Mouse (Mus musculus): ENCODE measurements at regions not wholly inside any gene's neighbourhood (a gene's known extent, or its start where the extent isn't known, plus 50 kb on each side); places are given as distances from the start of the nearest gene placed in this dataset.
"Not testable (repeated sequence)": the region's sequence is repeated elsewhere in the genome, so short reads cannot be mapped to it uniquely, and the experiment has no call there.

DNA sequence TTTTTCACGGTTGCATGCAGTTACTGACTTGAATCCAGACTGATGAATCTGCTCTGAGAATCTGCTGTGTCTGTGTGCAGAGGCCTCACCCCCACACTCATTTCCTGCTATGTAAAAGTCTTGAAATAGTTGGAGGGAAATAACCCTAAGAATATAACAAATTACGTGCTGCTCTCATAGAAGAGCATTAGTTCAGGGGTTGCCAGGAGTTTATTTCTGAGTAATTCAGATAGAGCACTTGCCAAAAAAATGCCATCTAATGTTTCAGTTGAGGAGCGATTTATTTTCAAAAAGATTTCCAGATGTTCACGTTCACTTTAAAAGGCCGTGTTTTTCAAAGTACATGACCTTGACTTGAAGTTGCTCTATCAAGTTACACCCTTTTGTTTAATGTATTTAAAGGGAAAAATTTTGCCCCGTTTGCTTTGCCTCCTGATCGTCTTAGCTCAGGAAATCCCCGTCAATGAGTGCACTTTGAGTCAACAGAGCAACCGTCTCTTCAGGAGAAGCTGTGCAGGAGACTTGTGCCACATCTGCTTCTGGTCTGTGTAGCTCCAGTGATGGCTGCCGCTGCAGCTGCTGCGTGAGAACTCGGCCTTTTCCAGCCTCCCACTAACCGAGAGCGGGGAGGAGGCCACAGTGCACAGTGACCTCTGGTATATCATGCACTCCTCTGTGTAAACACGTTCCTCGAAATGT, 50.9 kb upstream of the Sec61g start:
- DNase-seq (ENCODE audit: low spot score in 2 of 2): no peak

DNA sequence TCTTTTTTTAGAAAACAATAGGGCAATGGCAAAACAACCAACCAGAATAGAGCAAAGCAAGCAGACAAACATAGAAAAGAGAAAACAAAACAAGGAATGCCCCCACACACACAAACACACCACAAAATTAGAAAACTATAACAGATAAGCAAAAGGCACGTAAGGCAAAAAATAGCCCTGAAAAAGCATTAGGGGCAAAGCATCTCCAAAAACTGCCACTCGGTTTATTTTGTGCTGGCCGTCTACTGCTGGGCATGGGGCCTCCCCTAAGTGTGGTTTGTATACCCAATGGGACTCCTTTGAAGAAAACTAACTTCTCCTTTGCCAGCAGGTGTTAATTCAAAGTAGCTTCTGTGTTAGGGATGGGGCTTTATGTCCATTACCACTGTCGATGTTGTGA, 53.4 kb upstream of the Sec61g start:
- no peak for DNase-seq (ENCODE audit: low spot score in 2 of 2)

DNA sequence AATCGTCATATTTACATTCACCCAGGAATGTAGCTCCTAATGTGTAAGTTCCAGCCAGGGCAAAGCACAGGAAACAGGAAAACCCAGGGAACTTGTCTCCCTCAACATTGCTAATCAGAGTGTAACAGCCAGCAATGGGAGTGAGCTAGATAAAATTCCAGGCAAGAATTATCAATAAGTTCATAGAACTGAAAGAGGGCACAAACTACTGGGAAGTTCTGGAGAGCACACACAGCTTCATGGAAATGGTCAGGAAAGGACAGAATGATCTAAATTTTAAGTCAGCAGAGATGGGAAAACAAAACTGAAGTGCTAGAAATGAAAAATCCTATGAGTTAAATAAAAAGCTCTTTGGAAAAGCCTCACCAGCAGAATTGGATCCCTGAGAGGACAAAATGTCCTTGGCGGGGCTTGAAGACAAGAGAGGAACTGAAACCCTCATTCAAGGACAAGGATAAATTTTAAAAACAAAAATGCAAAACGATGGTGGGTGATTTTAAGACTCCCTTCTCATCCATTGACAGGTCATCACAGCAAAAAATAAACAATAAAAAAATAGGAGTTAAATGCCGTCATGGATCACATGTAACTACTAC, 80.9 kb upstream of the Sec61g start:
- DNase-seq (ENCODE audit: low spot score in 2 of 2): no peak

DNA sequence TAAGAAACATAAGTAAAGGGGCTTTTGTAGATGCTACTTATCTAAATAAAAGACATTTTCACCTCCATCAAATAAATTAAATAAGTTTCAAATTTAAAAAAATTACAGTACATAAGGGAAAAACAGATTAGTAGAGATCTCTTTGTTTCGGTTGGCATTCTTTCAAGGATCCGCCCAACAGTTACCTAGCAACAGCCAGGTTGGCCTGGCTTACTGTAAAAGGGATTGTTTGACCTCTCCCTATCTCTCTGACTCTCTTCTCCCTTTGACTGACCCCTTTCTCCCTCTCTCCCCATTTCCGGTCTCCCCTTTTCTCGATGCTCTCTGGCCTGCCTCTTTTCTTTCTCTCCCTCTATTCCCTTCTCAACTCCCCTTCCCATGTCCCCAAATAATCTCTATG, 82.3 kb upstream of the Sec61g start:
- no peak for DNase-seq (ENCODE audit: low spot score in 2 of 2)

DNA sequence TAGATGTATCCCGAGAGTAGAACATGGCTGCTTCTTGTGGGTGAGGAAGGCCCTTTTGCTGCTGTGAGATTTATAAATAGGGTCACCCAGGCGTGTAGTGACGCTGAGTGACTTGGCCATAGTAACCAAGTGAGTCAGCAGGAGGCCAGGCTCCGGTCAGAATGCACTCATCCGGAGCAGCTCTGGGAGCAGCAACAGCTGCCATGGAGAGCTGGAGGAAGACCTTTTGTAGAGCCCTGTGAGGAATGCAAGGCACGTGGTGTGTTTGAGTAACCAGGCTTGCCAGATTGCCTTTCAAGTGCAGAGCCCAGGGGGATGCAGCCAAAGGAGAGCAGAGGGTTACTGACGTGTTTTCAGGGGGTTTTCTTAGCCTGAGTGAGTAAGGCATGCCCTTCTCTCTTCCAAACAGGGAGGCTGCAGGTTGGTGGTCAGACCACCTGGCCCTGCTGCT, 83.2 kb upstream of the Sec61g start:
- peak; percentile 27 to 57 for DNase-seq (ENCODE audit: low spot score in 2 of 2)

DNA sequence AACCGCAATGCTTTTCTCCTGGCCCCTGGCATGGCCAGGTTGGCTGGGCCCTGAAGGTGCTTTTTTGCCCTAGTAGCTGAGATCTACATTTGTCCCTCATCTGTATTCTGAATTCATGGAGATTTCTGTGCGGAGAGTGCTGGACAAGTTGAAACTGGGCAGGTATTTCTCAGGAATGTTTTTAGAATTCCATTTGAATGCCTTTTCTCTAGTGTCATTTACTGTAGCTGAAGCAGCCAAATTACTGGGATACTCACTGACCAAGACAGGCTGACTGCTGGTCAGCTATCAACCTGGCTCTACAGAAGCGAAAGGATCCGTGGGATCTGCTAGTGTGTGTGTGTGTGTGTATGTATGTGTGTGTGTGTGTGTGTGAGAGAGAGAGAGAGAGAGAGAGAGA, 83.7 kb upstream of the Sec61g start:
- no peak for DNase-seq (ENCODE audit: low spot score in 2 of 2)

DNA sequence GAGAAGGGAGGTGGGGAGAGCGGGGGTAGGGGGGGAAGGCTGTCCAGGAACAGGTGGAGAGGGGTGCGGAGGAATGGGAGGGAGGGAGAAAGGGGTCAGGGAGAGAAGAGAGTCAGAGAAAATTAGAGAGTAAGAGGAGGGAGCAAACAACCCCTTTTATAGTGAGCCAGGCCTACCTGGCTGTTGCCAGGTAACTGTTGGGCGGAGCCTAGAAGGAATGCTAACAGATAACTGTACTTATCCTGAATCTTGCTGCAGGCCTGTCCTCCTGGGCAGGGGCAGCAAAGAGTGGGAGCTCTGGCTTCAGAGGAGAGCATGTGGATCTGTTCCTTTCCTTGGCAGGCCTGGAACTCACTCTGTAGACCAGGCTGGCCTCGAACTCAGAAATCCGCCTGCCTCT, 84.5 kb upstream of the Sec61g start:
- no peak for DNase-seq (ENCODE audit: low spot score in 2 of 2)

DNA sequence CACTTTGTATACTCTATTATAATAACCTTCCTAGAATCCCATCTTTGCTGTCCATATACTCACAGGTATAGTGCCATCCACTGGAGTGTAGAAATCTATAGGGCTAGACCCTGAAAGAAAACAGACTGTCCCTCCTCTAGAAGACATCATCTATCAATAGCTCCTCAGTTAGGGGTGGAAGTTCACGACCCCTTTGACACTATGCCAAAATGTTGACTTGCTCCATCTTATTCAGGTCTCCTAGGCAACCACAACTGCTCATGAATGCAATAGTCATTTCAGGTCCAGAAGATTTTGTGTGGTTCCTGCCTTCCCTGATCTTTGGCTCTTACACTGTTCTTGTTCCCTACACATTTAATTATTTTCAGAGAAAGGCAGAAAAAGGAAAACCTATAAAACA, 86.5 kb upstream of the Sec61g start:
- DNase-seq (ENCODE audit: low spot score in 2 of 2): no peak

DNA sequence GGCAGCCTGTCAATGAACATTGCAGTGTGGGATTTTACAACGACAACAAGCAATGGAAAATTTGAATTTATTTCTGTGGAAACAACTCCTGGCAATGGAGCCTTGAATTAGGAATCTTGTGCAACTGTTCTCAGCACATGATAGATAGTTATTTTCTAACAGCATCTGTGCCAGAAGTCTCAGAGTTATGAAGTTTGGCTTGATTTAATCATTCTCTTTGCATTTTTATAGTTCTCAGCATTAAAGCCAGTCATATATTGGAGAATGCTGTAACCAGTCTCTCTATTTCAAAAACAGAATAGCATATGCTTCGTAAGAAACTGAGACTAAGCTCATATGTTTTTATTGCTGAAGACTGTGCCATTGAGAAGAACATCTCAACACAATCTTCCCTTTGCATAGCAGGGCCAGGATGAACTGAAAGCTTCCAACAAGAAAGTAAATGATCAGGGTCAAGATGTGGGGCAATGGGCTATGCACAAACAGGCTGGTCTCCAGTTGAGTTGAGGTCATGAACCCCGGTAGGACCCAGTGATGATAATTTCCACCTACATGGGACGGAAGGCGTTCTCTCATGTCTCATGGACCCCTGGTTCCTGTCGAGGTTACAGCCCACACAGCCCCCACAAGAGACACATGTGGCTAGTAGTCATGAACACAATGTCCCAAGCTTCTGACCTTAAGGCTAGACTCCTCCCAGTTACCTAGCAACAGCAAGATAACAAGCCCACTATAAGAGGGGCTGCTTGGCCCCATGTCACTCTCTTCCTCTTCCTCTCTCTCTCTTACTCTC, 89.0 kb upstream of the Sec61g start:
- DNase-seq (ENCODE audit: low spot score in 2 of 2): no peak

DNA sequence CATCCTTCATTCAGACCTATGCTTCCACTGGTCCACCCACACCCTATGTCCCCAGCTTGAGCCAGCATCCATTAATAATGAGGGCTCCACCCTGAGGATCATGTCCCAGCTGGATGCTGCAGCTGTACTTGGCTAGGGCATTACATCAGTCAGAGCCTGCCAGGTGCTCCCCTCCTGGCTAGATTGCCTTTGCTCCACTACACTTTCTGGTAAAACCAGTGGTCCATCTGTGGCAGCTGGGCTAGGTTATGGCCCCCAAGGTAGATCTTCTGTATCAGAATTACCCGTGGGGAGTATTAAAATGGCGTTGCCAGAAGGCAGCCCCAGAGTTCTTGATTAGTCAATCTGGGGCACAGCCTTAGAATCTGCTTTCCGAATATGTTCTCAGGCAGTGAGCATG, 94.7 kb upstream of the Sec61g start:
- DNase-seq (ENCODE audit: low spot score in 2 of 2): no peak

DNA sequence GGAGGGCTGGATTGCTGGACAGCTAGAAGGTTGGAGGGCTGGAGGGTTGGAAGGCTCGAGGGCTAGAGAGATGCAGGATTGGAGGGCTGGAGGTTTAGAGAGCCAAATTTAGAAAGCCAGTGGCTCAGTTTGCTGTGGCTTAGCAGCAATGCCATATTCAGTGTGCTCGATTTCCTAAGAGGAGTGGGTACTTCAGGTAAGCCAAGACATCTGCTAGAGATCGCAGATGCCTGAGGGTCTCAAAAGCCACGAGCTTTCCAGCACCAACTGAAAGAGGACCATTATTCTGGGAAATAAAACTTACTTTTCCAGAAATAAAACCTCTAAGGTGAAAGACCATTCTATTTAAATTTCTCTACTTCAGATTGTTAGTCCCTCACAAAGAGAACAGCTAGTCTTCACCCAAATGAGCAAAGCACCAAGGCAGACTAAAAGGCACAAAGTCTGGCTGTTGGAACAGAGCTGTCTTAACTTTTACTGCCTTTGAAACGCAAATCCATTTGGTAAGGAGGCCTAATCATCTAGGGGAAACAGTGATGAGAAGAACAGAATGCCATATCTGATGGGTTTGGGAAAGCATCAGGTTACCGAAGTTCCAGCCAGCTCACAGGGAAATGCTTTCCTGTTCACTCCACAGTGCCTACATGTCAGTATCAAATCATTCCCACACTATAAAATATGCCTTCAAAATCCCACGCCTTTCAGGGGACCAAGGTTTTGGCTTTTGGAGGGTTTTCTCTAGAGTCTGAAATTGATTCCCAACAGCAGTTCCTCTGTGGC, 98.3 kb upstream of the Sec61g start:
- DNase-seq (ENCODE audit: low spot score in 2 of 2): no peak

DNA sequence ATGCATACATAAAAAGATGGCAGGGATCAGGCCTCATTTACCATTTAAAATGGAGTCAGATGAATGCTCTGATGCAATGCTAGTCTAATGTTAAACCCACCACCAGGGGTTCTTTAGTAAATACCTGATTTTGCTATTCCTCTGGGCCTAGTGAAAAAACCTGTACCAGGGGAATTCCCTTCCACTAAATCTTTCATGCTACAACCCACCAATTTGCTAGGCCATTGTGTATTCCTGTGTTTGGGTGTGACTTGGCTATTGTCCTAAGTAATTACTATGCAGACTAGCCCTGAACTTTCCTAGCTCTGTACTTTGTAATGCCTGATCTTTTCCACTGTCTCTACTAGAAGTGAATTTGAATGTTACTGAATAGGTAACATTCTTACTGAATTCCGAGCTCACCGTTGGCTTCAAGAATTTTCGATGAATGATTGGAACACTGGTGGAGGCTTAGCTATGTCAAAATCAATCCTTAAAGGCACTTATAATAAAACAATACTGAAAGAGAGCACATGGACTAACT, 99.7 kb upstream of the Sec61g start:
- not testable (repeated sequence) for DNase-seq (ENCODE audit: low spot score in 2 of 2)

DNA sequence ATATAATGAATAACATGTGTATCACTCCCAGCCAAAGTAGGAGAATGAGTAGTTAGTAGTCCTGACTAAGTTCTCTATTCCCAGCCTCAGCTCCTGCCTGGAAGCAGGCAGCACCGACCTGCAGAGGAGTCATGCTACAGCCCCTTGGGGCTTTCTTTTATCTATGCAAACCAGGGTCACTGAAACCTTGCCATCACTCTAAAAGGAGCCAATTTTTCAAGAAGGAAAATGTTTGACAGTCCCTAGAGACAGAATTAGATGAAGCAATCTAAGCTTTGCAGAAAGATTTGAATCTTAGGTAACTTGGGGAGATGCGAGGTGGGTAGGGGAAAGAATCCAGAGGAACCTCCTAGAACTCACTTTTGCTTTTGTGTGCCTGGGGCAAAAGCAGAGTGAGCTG, 103.5 kb upstream of the Sec61g start:
- no peak for DNase-seq (ENCODE audit: low spot score in 2 of 2)

DNA sequence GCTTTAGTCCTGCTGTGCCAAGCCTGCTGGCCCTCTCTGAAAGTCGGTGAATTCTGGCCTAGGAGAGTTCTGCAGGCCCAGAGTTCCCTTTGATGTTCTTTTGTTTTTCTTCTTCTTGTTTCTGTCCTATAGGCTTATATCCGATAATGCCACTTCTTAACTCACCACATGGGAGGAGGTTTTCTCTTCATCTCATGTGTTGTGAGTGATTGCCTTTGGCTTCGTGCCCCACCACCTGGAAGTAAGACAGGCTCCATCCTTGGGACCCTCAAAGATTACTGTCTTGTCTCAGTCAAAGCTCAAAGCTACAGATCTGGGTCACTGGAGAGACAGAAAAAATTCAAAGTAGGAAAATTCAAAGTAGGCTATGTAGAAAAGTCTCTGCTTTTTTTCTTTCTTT, 104.2 kb upstream of the Sec61g start:
- no peak for DNase-seq (ENCODE audit: low spot score in 2 of 2)

DNA sequence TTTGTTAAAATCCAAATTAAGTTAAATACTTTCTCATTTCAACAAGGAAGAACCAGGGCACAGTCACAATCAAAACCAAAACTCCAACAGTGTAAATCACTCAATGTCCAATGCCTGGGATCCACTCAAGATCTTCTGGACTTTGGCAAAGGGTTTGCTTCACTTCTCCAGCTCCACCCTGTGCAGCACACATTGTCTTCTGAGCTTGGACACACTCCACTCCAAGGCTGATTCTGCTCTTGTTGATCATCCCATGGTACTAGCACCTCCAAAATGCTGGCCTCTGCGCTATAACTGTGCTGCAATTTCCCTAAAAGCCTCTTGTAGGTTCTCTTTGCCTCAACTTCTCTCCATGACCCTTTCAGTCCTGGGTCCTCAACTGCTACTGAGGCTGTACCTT, 111.5 kb upstream of the Sec61g start:
- DNase-seq (ENCODE audit: low spot score in 2 of 2): no peak

DNA sequence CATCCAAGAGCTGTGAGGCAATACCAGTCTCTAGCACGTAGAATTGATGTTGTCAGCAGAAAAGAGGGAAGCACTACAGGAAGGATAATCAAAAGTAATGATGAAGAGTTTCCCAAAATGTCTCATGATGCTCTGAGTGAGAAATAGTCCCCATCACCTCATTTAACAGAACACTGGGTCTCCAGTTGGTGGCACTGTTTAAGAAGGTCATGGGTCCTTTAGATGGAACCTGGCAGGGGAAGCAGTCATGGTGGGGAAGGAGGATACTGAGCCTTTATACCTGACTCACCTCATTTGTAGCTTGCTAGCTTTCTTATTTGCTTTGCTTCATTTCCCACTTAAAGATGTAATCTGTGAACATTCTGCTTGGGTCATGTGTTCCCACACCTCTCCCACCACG, 115.4 kb upstream of the Sec61g start:
- no peak for DNase-seq (ENCODE audit: low spot score in 2 of 2)

DNA sequence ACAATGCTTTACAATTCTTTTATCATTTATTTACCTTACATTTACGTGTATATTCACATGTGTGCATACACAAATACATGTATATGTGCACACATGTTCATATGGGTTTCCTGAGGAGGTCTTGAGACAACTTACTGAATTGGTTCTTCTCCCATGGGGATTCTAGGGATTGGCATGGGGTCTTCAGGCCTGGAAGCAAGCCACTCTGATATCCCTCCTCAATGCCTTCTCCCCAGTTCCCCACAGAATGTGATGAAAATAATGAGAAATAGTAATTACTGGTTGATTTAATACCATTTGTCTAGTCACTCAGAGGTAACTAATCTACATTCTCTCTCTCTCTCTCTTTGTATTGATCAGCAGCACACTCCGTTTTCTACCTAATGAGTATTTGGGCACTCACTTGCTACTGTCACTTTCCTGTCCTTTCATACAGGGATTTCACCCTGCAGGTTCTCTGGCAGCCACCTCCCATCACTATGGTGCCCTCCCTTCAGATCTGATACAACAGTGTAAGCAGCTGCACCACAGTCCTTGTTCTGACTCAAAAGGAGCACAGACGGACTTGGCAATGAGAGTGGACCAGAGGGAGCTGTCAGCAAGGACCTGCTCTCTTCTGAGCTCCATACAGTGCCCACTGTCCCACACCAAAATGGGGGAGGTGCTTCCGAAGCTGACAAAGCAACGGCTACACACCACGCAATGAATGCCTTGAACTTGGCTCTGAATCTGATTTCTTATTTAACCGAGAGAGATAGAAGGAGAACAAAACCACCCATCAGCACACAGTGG, 119.2 kb upstream of the Sec61g start:
- no peak for DNase-seq (ENCODE audit: low spot score in 2 of 2)

DNA sequence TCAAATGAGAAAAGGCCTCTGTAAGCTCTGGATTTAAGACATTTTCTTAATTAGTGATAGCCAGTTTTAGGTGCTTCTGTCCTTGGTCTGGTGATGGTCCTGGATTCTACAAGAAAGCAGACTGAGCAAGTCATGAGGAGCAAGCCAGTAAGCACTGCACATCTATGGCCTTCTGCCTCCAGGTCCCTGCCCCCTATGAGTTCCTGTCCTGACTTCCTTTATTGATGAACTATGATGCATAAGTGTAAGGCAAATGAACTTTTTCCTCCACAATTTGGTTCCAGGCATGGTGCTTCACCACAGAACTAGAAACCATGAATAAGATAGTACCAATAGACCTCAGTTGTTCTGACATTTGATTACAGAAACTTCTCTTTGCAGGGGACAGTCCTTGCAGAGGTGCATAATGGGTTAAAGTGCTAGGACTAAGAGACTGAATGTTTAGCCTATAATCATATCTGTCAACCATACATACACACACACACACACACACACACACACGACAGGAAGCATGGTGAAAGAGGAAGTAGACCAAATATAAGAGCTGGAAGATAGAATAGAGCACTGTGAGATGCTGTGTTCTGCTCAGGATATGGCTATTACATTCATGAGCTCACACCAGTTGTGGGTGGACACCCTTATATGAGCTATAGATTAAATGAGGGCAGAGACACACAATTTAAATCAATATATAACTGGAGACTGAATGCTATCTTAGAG, 121.3 kb upstream of the Sec61g start:
- DNase-seq (ENCODE audit: low spot score in 2 of 2): no peak

DNA sequence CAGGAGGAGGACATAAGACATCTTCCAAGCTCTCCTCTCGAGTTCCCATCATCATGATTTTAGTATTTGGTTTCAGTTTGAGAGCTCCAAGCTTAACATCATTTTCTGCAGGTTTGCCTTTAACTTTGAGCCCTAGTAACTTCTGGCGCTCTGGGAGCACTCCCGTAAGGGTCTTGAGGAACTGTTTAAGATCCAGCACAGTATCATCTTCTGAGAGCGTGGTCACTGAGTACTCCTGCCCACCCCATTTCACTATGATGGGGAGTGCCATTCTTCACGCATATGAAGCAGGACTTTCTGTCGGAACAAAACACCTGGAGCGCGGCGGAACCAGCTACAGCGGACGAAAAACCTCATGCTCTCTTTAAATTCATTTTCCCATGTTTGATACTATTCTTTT, 116.2 kb upstream of the Egfr start:
- DNase-seq (ENCODE audit: low spot score in 2 of 2): not testable (repeated sequence)

DNA sequence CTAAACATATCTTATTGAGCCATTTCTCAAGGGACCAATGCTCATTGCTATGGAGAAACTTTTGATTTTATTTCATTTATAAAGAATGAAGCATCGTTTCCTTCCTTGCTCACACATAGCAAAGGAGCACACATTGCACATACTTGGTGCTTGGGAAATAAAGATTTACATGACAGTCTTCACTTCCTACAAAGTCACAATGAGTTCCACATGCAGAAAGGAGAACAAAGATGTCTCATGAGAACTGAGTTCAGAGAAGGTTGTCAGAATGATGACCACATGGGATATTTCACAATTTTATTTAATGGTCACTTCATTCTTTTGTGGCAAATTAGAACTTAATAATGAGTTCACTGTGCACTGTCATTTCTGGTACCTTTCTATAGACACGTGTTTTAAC, 114.3 kb upstream of the Egfr start:
- DNase-seq (ENCODE audit: low spot score in 2 of 2): no peak

DNA sequence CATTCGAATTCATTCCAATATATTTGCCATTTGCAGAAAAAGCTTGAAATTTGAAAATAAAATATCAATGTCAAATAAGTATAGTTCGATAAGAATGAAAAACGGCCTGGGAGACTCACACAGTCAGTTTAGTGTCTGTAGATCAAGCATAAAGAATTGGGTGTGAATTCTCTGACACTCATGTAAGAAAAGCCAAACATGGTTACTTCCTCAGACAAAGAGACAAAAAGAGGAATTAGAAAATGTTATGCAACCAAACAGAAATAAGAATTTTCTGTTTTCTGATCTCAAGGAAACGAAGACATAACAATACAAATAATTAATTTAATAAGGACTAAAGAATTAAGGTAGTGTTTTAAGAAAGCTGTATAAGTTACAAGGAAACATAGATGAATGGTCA, 113.7 kb upstream of the Egfr start:
- DNase-seq (ENCODE audit: low spot score in 2 of 2): no peak

Data from urinary bladder, adult 18-20 months (tissue).